Mouse (Mus musculus) kidney, embryonic 14.5 days (tissue): Measurements from ENCODE around the gene Fancc. TPM values are rescaled to one million over a fixed set of nuclear protein-coding genes. Genes with fewer than 3 reads are reported as not detected.

Source experiments
- ATAC-seq: fragments of 200-750 bp; cut with Nextera tagmentation; 2 replicates; pipeline ENCODE4 v1.8.0; 2017; ENCODE audit warnings: moderate number of reproducible peaks, mild to moderate bottlenecking, moderate TSS enrichment, moderate library complexity; ENCODE audit not compliant: low FRiP score, low TSS enrichment
- H3K27ac ChIP-seq: fragments of 300-500 bp; sonication (generic); 2 replicates; pipeline ENCODE4 v1.5.1; 2014; ENCODE audit warnings: low read depth, mild to moderate bottlenecking, low read length, moderate library complexity, mixed read lengths
- H3K27me3 ChIP-seq: fragments of 300-500 bp; sonication (generic); 2 replicates; pipeline ENCODE4 v1.6.1; 2014; ENCODE audit warnings: mild to moderate bottlenecking, low read length; ENCODE audit not compliant: control insufficient read depth, insufficient read depth
- H3K36me3 ChIP-seq: fragments of 300-500 bp; sonication (generic); 2 replicates; pipeline ENCODE4 v1.6.1; 2014; ENCODE audit warnings: low read length, mixed read lengths; ENCODE audit not compliant: control insufficient read depth, insufficient read depth
- H3K4me1 ChIP-seq: fragments of 300-500 bp; sonication (generic); 2 replicates; pipeline ENCODE4 v1.6.1; 2014; ENCODE audit warnings: low read length, mixed read lengths; ENCODE audit not compliant: control insufficient read depth, insufficient read depth
- H3K4me2 ChIP-seq: fragments of 300-500 bp; sonication (generic); replicated peaks from 2 replicates; pipeline ENCODE4 v1.6.1; 2014; ENCODE audit warnings: low read depth, mild to moderate bottlenecking, low read length
- H3K4me3 ChIP-seq: fragments of 300-500 bp; sonication (generic); 2 replicates; pipeline ENCODE4 v1.5.1; 2014; ENCODE audit warnings: mild to moderate bottlenecking, low read length
- H3K9ac ChIP-seq: fragments of 300-500 bp; sonication (generic); 2 replicates; pipeline ENCODE4 v1.6.1; 2014; ENCODE audit warnings: low read depth, mild to moderate bottlenecking, low read length, moderate library complexity
- H3K9me3 ChIP-seq: fragments of 300-500 bp; sonication (generic); 2 replicates; pipeline ENCODE4 v1.6.1; 2016; ENCODE audit warnings: low read length; ENCODE audit not compliant: control insufficient read depth
- WGBS: fragments of 180-500 bp; shearing (Covaris S2); extraction: QIAGEN DNeasy Blood & Tissue Kit; methylation state at CpG from one replicate; pipeline ENCODE4 v1.1.7; 2014; 5-methylcytosine and 5-hydroxymethylcytosine counted together
- polyA plus RNA-seq: library from polyadenylated mRNA; unstranded; fragments of >200 nt; fragmentation: Nextera tagmentation; extraction: Ambion mirVana; gene quantifications from 2 replicates; pipeline ENCODE4 v1.2.1, GENCODE M21; 2014

Fancc gene
- polyA plus RNA-seq, 1 experiment from 2014 or later: 24.5 TPM

- H3K4me3 ChIP-seq: no peak overlapping the region
- H3K27ac ChIP-seq: no peak overlapping the region
- H3K36me3 ChIP-seq: no peaks in the 10 kb centered on the region
- no peaks in the 10 kb centered on the region for H3K4me1 ChIP-seq
- no peaks in the 10 kb centered on the region for H3K9me3 ChIP-seq
- no peaks in the 10 kb centered on the region for H3K27me3 ChIP-seq
- no peak overlapping the region for H3K4me2 ChIP-seq
- no peak overlapping the region for H3K9ac ChIP-seq
- WGBS: 82% methylated on average over 1 of the region's 1 CpGs
- no peak for ATAC-seq
These were observed 99.7 kb downstream of the Fancc start for GRCm38 (mm10) chr13:63397420-63397819.

GRCm38 (mm10) chr13:63394304-63395063 lies 102.6 kb downstream of the Fancc start:
- no peaks in the 10 kb centered on the region for H3K36me3 ChIP-seq
- WGBS: 67% methylated on average over 7 of the region's 7 CpGs
- H3K9ac ChIP-seq: no peak overlapping the region
- H3K9me3 ChIP-seq: no peaks in the 10 kb centered on the region
- H3K27ac ChIP-seq: no peak overlapping the region
- no peak overlapping the region for H3K4me2 ChIP-seq
- no peak for ATAC-seq
- no peaks in the 10 kb centered on the region for H3K27me3 ChIP-seq
- no peaks in the 10 kb centered on the region for H3K4me1 ChIP-seq
- H3K4me3 ChIP-seq: no peak overlapping the region

- H3K9me3 ChIP-seq: peaks cover 4% of the 10 kb centered on the region; the same call in 1 of the 2 replicates
- no peaks in the 10 kb centered on the region for H3K27me3 ChIP-seq
- no peak for ATAC-seq
- WGBS: 90% methylated on average over 2 of the region's 2 CpGs
- H3K4me2 ChIP-seq: no peak overlapping the region
- no peak overlapping the region for H3K9ac ChIP-seq
- H3K4me1 ChIP-seq: no peaks in the 10 kb centered on the region
- no peak overlapping the region for H3K4me3 ChIP-seq
- H3K36me3 ChIP-seq: no peaks in the 10 kb centered on the region
- no peak overlapping the region for H3K27ac ChIP-seq
These were observed 111.8 kb downstream of the Fancc start for GRCm38 (mm10) chr13:63385234-63385633.

GRCm38 (mm10) chr13:63384775-63385174 lies 112.3 kb downstream of the Fancc start:
- no peak for ATAC-seq
- Histone ChIP-seq H3K27me3 (no peaks in the 10 kb centered on the region), H3K27ac (no peak overlapping the region), H3K36me3 (no peaks in the 10 kb centered on the region), H3K4me1 (no peaks in the 10 kb centered on the region), H3K9ac (no peak overlapping the region), H3K4me3 (no peak overlapping the region), H3K9me3 (peaks cover 4% of the 10 kb centered on the region; the same call in 1 of the 2 replicates), H3K4me2 (no peak overlapping the region)
- WGBS: 96% methylated on average over 3 of the region's 3 CpGs

GRCm38 (mm10) chr13:63382206-63382605 lies 114.9 kb downstream of the Fancc start:
- H3K27ac ChIP-seq: no peak overlapping the region
- no peaks in the 10 kb centered on the region for H3K27me3 ChIP-seq
- H3K9me3 ChIP-seq: no peaks in the 10 kb centered on the region
- H3K36me3 ChIP-seq: no peaks in the 10 kb centered on the region
- no peaks in the 10 kb centered on the region for H3K4me1 ChIP-seq
- H3K9ac ChIP-seq: no peak overlapping the region
- no peak overlapping the region for H3K4me3 ChIP-seq
- WGBS: 85% methylated on average over 2 of the region's 2 CpGs
- ATAC-seq: no peak
- no peak overlapping the region for H3K4me2 ChIP-seq

- 0 out of 2 replicates have a peak, but pooled peaks cover 4% of the 10 kb centered on the region for H3K4me1 ChIP-seq
- H3K4me3 ChIP-seq: no peak overlapping the region
- 52% methylated on average over 7 of the region's 7 CpGs for WGBS
- H3K27ac ChIP-seq: no peak overlapping the region
- no peaks in the 10 kb centered on the region for H3K9me3 ChIP-seq
- no peak overlapping the region for H3K9ac ChIP-seq
- no peaks in the 10 kb centered on the region for H3K27me3 ChIP-seq
- H3K4me2 ChIP-seq: no peak overlapping the region
- peak; percentile 55; the same call in 1 of the 2 replicates for ATAC-seq
- no peaks in the 10 kb centered on the region for H3K36me3 ChIP-seq
These were observed 123.5 kb downstream of the Fancc start for GRCm38 (mm10) chr13:63373460-63374166.

- Histone ChIP-seq H3K9me3 (no peaks in the 10 kb centered on the region), H3K4me3 (no peak overlapping the region), H3K27me3 (no peaks in the 10 kb centered on the region), H3K4me2 (no peak overlapping the region), H3K27ac (no peak overlapping the region), H3K4me1 (no peaks in the 10 kb centered on the region), H3K9ac (no peak overlapping the region), H3K36me3 (no peaks in the 10 kb centered on the region)
- 84% methylated on average over 3 of the region's 3 CpGs for WGBS
- no peak for ATAC-seq
These were observed 135.3 kb downstream of the Fancc start for GRCm38 (mm10) chr13:63361755-63362154.

GRCm38 (mm10) chr13:63360111-63360885 lies 136.8 kb downstream of the Fancc start:
- ATAC-seq: no peak
- H3K4me2 ChIP-seq: no peak overlapping the region
- WGBS: 55% methylated on average over 4 of the region's 4 CpGs
- no peaks in the 10 kb centered on the region for H3K36me3 ChIP-seq
- H3K9ac ChIP-seq: no peak overlapping the region
- H3K4me1 ChIP-seq: no peaks in the 10 kb centered on the region
- H3K27ac ChIP-seq: no peak overlapping the region
- no peaks in the 10 kb centered on the region for H3K27me3 ChIP-seq
- H3K4me3 ChIP-seq: no peak overlapping the region
- H3K9me3 ChIP-seq: no peaks in the 10 kb centered on the region
